Mouse (Mus musculus): ENCODE measurements around the gene Endod1.

- TF ChIP-seq TAL1 (IDR thresholded peaks at IDR 0.05; ENCODE audit: low read length), result no peak
- TF ChIP-seq GATA1 (IDR thresholded peaks at IDR 0.05; ENCODE audit: low read length), result no peak
These were observed 44.4 kb downstream of the Endod1 start for GRCm38 (mm10) chr9:14336901-14337300.
